Mouse (Mus musculus) right cerebral cortex, postnatal 14 days (tissue): Measurements from ENCODE around the gene Sh3gl3.
A peak's percentile ranks its signal among the peaks of the same experiment; 100 is the strongest.
"Not testable (repeated sequence)": the region's sequence is repeated elsewhere in the genome, so short reads cannot be mapped to it uniquely, and the experiment has no call there.

Source experiments
- DNase-seq: peaks from one replicate; pipeline ENCODE4 v3.0.0; 2022

Sh3gl3 gene

GRCm38 (mm10) chr7:82236152-82236898 is 62.7 kb downstream of the Sh3gl3 start:
- DNase-seq = no peak

GRCm38 (mm10) chr7:82236899-82237162 is 63.2 kb downstream of the Sh3gl3 start:
- no peak for DNase-seq

- DNase-seq = no peak
These were observed 67.0 kb downstream of the Sh3gl3 start for GRCm38 (mm10) chr7:82240424-82241240.

- no peak for DNase-seq
These were observed 71.1 kb downstream of the Sh3gl3 start for GRCm38 (mm10) chr7:82244701-82245100.

- DNase-seq = no peak
These were observed 75.5 kb downstream of the Sh3gl3 start for GRCm38 (mm10) chr7:82248953-82249695.

GRCm38 (mm10) chr7:82253309-82253708 is 79.7 kb downstream of the Sh3gl3 start:
- no peak for DNase-seq

- DNase-seq = peak; percentile 1
These were observed 83.3 kb downstream of the Sh3gl3 start for GRCm38 (mm10) chr7:82256936-82257335.

- no peak for DNase-seq
These were observed 83.9 kb downstream of the Sh3gl3 start for GRCm38 (mm10) chr7:82257530-82257929.

GRCm38 (mm10) chr7:82260210-82260609 is 86.6 kb downstream of the Sh3gl3 start:
- peak; percentile 54 for DNase-seq

GRCm38 (mm10) chr7:82263141-82263540 is 89.5 kb downstream of the Sh3gl3 start:
- DNase-seq = peak; percentile 78

- DNase-seq = no peak
These were observed 90.5 kb downstream of the Sh3gl3 start for GRCm38 (mm10) chr7:82264119-82264518.

- no peak for DNase-seq
These were observed 91.7 kb downstream of the Sh3gl3 start for GRCm38 (mm10) chr7:82265365-82265764.

GRCm38 (mm10) chr7:82269948-82270347 is 96.3 kb downstream of the Sh3gl3 start:
- no peak for DNase-seq

GRCm38 (mm10) chr7:82271742-82272141 is 98.1 kb downstream of the Sh3gl3 start:
- DNase-seq = no peak

GRCm38 (mm10) chr7:82272875-82273274 is 99.2 kb downstream of the Sh3gl3 start:
- DNase-seq = not testable (repeated sequence)

GRCm38 (mm10) chr7:82274011-82274709 is 100.5 kb downstream of the Sh3gl3 start:
- DNase-seq = peak; percentile 58

GRCm38 (mm10) chr7:82274975-82275374 is 101.3 kb downstream of the Sh3gl3 start:
- DNase-seq = no peak

GRCm38 (mm10) chr7:82275529-82276204 is 102.0 kb downstream of the Sh3gl3 start:
- no peak for DNase-seq

- DNase-seq = no peak
These were observed 108.4 kb downstream of the Sh3gl3 start for GRCm38 (mm10) chr7:82282011-82282410.

GRCm38 (mm10) chr7:82282464-82282863 is 108.8 kb downstream of the Sh3gl3 start:
- DNase-seq = peak; percentile 21

GRCm38 (mm10) chr7:82287242-82287641 is 113.6 kb downstream of the Sh3gl3 start:
- no peak for DNase-seq

GRCm38 (mm10) chr7:82293441-82293840 is 119.8 kb downstream of the Sh3gl3 start:
- no peak for DNase-seq
